Mouse (Mus musculus) right cerebral cortex, postnatal 4 days (tissue): ENCODE data around the gene Olfr1183.
"Not testable (repeated sequence)": the region's sequence is repeated elsewhere in the genome, so short reads cannot be mapped to it uniquely, and the experiment has no call there.

Experiments
- DNase-seq: peaks from one replicate; pipeline ENCODE4 v3.0.0-alpha.2; 2022

Olfr1183 gene

DNA sequence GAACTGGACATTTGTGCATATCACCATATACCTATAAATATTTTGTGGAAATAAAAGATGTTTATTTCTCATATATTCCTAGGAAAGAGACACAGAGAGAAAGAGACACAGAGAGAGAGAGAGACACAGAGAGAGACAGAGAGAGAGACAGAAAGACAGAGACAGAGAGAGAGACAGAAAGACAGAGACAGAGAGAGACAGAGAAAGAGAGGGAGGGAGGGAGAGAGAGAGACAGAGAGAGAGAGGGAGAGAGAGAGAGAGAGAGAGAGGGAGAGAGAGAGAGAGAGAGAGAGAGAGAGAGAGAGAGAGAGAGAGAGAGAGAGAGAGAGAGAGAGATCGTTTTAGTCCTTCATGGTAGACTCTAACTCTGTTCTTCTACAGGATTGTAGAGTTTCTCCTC is at the start of gene Olfr1183:
Gene Olfr1183, plus strand, starts transcription at position 301 of the 400 bp plus-strand sequence.
- not testable (repeated sequence) for DNase-seq

- DNase-seq = no peak
Measured at GRCm38 (mm10) chr2:88406353-88406752, 48.3 kb upstream of the Olfr1183 start, which contains the start of gene Olfr1179. Gene Olfr1179 (minus strand): TSS chr2:88406453.

- DNase-seq = no peak
Measured at GRCm38 (mm10) chr2:88419051-88419450, 35.6 kb upstream of the Olfr1183 start, which contains the start of gene Olfr1180. Gene Olfr1180 (minus strand): TSS chr2:88419151.

GRCm38 (mm10) chr2:88426071-88426470 is 28.6 kb upstream of the Olfr1183 start, which contains the start of gene Olfr1181:
Gene Olfr1181 (minus strand): TSS chr2:88426171.
- DNase-seq = no peak

DNA sequence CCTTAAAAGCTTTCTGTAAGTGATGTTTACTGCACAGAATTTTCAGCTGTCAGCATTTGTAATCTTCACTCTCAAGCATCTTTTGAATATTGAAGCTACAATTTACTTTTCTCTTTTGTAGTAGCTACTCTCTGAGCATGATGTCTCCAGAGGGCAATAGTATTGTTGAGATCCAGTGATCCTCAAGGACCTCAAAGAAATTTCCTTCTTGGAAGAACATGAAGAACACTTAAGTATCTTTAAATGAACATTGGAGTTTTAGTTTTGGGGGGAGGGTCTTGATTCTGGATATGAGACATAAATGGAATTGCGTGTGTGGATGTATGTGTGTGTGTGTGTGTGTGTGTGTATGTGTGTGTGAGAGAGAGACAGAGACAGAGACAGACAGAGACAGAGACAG is 5.6 kb upstream of the Olfr1183 start, which contains the start of gene Gm13757:
Gene Gm13757, minus strand, starts transcription at position 101 of the 400 bp plus-strand sequence.
- no peak for DNase-seq

DNA sequence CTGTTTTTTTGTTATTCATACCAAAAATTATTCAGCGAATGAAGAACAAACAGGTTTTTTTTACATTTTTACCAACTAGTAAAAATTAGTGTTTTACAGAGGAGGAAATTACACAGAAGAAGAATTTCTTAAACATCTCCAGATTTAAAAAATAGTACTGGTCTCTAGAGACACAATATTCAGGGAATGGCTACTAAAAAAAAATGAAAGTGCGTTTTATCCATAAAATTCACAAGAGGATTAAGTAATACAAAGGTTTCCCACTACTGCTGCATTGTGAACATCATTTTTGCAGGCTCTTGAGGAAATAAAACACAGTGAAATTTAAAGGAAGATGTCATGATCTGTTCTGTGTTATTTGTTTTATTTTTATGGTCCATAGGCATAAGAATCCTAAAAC is 28.6 kb downstream of the Olfr1183 start, which contains the start of gene Olfr1184:
Gene Olfr1184, plus strand, starts transcription at position 301 of the 400 bp plus-strand sequence.
- DNase-seq = no peak

- no peak for DNase-seq
Measured at GRCm38 (mm10) chr2:88493020-88493419, 38.4 kb downstream of the Olfr1183 start, which contains the start of gene Olfr1185-ps1. Gene Olfr1185-ps1 (plus strand): TSS chr2:88493320.

DNA sequence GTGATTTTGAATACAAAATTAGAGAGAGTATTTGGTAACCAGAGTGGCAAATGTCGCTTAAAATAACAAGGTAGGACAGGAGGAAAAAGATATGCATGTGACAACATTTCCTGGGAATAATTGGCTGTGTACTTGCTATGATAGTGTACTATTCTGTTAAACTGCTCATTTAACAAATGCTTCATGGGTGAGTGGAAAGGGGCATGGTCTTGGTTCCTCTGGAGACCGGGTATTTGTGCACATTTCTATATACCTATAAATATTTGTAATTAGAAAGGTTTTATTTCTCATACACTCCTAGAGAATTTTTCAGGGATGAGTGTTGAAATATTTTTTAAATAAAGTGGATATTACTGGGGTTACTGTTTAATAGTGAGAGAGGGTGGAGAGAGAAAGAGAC is 63.6 kb downstream of the Olfr1183 start, which contains the start of gene Olfr1186:
Gene Olfr1186, plus strand, starts transcription at position 301 of the 400 bp plus-strand sequence.
- DNase-seq = no peak
